Mouse (Mus musculus) embryo, embryonic 10 days (tissue): ENCODE measurements around the gene Katnb1.

ENCODE experiments used
- DNase-seq: peaks from one replicate; pipeline ENCODE4 v3.0.0-alpha.2; 2015; ENCODE audit warnings: low spot score

Katnb1 gene

GRCm38 (mm10) chr8:95140555-95140954 is 59.6 kb downstream of the Katnb1 start:
- no peak for DNase-seq

GRCm38 (mm10) chr8:95141026-95141425 is 60.0 kb downstream of the Katnb1 start:
- DNase-seq: no peak

GRCm38 (mm10) chr8:95141469-95142074 is 60.6 kb downstream of the Katnb1 start:
- DNase-seq: no peak

- peak; percentile 69 for DNase-seq
These were observed 61.3 kb downstream of the Katnb1 start for GRCm38 (mm10) chr8:95142075-95142831.

GRCm38 (mm10) chr8:95142985-95143804 is 62.2 kb downstream of the Katnb1 start:
- peak; percentile 37 for DNase-seq

- no peak for DNase-seq
These were observed 63.0 kb downstream of the Katnb1 start for GRCm38 (mm10) chr8:95143805-95144630.

GRCm38 (mm10) chr8:95144631-95145015 is 63.6 kb downstream of the Katnb1 start:
- no peak for DNase-seq

GRCm38 (mm10) chr8:95146044-95146745 is 65.2 kb downstream of the Katnb1 start:
- no peak for DNase-seq

- DNase-seq: no peak
These were observed 65.9 kb downstream of the Katnb1 start for GRCm38 (mm10) chr8:95146846-95147245.

- no peak for DNase-seq
These were observed 68.4 kb downstream of the Katnb1 start for GRCm38 (mm10) chr8:95149426-95149825.

- no peak for DNase-seq
These were observed 69.6 kb downstream of the Katnb1 start for GRCm38 (mm10) chr8:95150608-95151007.
